Comparison of ENCODE assay signal across 9 mouse cellular contexts in the genomic region with DNA sequence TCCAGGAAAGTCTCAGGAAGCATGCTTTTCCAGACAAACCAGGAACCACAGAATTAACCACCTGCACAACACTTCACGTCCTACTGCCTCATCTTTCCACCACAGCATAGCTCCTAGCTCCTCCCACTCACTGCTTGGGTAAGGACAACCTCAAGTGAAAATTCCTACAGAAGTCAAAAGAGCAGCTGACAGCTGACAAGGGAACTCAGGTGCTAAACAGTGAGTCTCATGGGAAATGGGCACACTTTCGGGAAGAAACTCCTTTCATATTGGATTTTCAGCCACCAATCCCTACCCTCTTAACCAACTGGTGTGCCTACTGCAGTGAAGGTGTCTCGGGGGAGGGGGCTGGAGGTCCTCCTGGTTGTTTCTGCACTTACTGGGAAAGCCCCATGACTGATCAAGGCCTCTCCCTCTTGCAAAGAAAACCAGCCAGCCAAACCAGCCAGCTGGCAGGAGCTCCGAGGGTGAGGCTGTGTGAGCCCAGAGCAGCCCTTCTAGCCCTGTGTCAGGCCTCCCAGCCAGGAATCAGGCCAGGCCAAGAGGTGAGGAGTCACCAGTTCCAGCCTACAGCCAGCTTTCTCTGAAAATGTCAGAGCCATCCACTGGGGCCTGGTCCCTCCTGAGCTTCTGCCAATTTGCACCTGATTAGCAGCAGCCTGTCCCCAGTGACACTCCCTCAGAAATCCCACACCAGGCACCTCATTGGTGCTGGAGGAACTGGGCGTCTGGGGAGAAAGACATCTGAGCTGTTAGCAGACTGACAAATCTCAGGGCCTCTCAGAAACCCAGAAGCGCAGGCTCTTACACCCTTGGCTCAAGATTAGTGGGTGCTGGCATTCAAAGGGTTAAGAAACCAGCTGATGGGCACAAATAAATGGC. TPM values are rescaled to one million over a fixed set of nuclear protein-coding genes. Genes with fewer than 3 reads are reported as not detected.
A peak's percentile ranks its signal among the peaks of the same experiment; 100 is the strongest.
DNase-seq lines count a peak whose midpoint lies in the region; ATAC-seq and TF ChIP-seq lines count a peak whose summit lies in the region.
"Had no signal": no experiment of that assay in that cellular context is flagged by ENCODE, and none has a peak within 500 bp of the region (broad histone marks: within the 10 kb centered on the region; RNA-seq: fewer than 3 reads in every experiment).

No protein-coding gene starts in this region.

- H3K27me3 ChIP-seq in midbrain, embryonic 10.5 days (ENCODE audit: low read depth, poor library complexity, severe bottlenecking), result no peaks in the 10 kb centered on the region
- H3K27me3 ChIP-seq in midbrain, embryonic 16.5 days (ENCODE audit: control insufficient read depth, insufficient read depth, low read depth, low read length), result no peaks in the 10 kb centered on the region
- no peaks in the 10 kb centered on the region for H3K27me3 ChIP-seq in thymus, adult 2 months (ENCODE audit: control insufficient read depth, insufficient read depth, low read length)
- H3K27me3 ChIP-seq: liver, embryonic 15.5 days had no signal

- DNase-seq in midbrain, embryonic 10.5 days (ENCODE audit: low spot score), result no peak
- DNase-seq in cerebellum, adult 11-12 months, result peak; percentile 38
- DNase-seq in gastrocnemius, postnatal 25 days, result peak; percentile 86
- DNase-seq in ovary, postnatal 14 days (ENCODE audit: low spot score), result peak; percentile 14
- no peak for DNase-seq in thymus, adult 2 months
- DNase-seq in frontal cortex, postnatal 14 days (ENCODE audit: low spot score in 2 of 2), result no peak

- no peak overlapping the region for H3K4me3 ChIP-seq in midbrain, embryonic 10.5 days
- no peak overlapping the region for H3K4me3 ChIP-seq in midbrain, embryonic 16.5 days (ENCODE audit: low read depth, low read length)
- no peak overlapping the region for H3K4me3 ChIP-seq in thymus, adult 2 months (ENCODE audit: control insufficient read depth, insufficient read depth, low read length)
- H3K4me3 ChIP-seq: liver, embryonic 15.5 days had no signal

- no peak for TF ChIP-seq POLR2A in thymus, adult 2 months (IDR thresholded peaks at IDR 0.05; ENCODE audit: control insufficient read depth, extremely low read depth, insufficient read depth, low read length, poor library complexity)

- 50% methylated on average over 6 of the region's 6 CpGs for WGBS in midbrain, embryonic 10.5 days
- 48% methylated on average over 6 of the region's 6 CpGs for WGBS in midbrain, embryonic 16.5 days
- WGBS in thymus, adult 2 months, result 79% methylated on average over 6 of the region's 6 CpGs

- no peak for TF ChIP-seq CTCF in thymus, adult 2 months (IDR thresholded peaks at IDR 0.05; ENCODE audit: borderline replicate concordance, control insufficient read depth, extremely low read depth, insufficient read depth, low read length, poor library complexity)

- no peak; the same call in 1 of the 2 replicates for ATAC-seq in midbrain, embryonic 16.5 days

- peaks cover 7% of the 10 kb centered on the region; the same call in 1 of the 2 replicates for H3K4me1 ChIP-seq in midbrain, embryonic 10.5 days
- H3K4me1 ChIP-seq in midbrain, embryonic 16.5 days (ENCODE audit: control insufficient read depth, insufficient read depth, low read length), result no peaks in the 10 kb centered on the region
- no peaks in the 10 kb centered on the region for H3K4me1 ChIP-seq in thymus, adult 2 months (replicated peaks; ENCODE audit: control insufficient read depth, insufficient read depth, low read length)
- H3K4me1 ChIP-seq: liver, embryonic 15.5 days had no signal

- no peaks in the 10 kb centered on the region for H3K9me3 ChIP-seq in midbrain, embryonic 10.5 days (replicated peaks)
- H3K9me3 ChIP-seq in midbrain, embryonic 16.5 days (replicated peaks; ENCODE audit: control insufficient read depth, low read length, poor library complexity, severe bottlenecking), result no peaks in the 10 kb centered on the region
- H3K9me3 ChIP-seq: liver, embryonic 15.5 days had no signal

- no peak overlapping the region for H3K9ac ChIP-seq in midbrain, embryonic 16.5 days (ENCODE audit: low read depth, low read length)
- H3K9ac ChIP-seq: liver, embryonic 15.5 days had no signal

- H3K27ac ChIP-seq in midbrain, embryonic 10.5 days (replicated peaks), result 0 out of 2 replicates have a peak overlapping the region, but pooled peaks have one; percentile 4
- no peak overlapping the region for H3K27ac ChIP-seq in midbrain, embryonic 16.5 days (ENCODE audit: low read length)
- H3K27ac ChIP-seq in thymus, adult 2 months (ENCODE audit: control insufficient read depth, insufficient read depth, low read length), result no peak overlapping the region
- H3K27ac ChIP-seq: liver, embryonic 15.5 days had no signal

- no peak overlapping the region for H3K4me2 ChIP-seq in midbrain, embryonic 16.5 days (ENCODE audit: low read length)
- H3K4me2 ChIP-seq: liver, embryonic 15.5 days had no signal

- H3K36me3 ChIP-seq in midbrain, embryonic 10.5 days, result no peaks in the 10 kb centered on the region
- no peaks in the 10 kb centered on the region for H3K36me3 ChIP-seq in midbrain, embryonic 16.5 days (ENCODE audit: control insufficient read depth, insufficient read depth, low read length)
- H3K36me3 ChIP-seq in thymus, adult 2 months (ENCODE audit: control insufficient read depth, insufficient read depth, low read length), result no peaks in the 10 kb centered on the region
- H3K36me3 ChIP-seq: liver, embryonic 15.5 days had no signal

RNA-seq across cellular contexts. Expression of a gene that starts 22.9 kb away (rescaled TPM):
- 0.63 and 1.4 TPM in 2 replicates for polyA plus RNA-seq in midbrain, embryonic 10.5 days (2016; fragmentation: Nextera tagmentation; extraction: Ambion mirVana)
- 7.4 and 7.6 TPM in 2 replicates for polyA plus RNA-seq in midbrain, embryonic 16.5 days (2015; fragmentation: Nextera tagmentation; extraction: Ambion mirVana)
- under 1 TPM; 0.13 to 0.15 TPM for total RNA-seq in gastrocnemius, postnatal 25 days (2021)
- 0.13 and 0.15 TPM in 2 replicates for polyA plus RNA-seq in thymus, adult 2 months (2012; rRNA removed)
- total RNA-seq: granulocyte monocyte progenitor cell, adult 5-6 weeks had no signal

Comparison
In these comparisons a context has a peak if more than half of its experiments do, and no peak if none do; other contexts are left out.
1. DNase-seq: peak in cerebellum, adult 11-12 months (single experiment), gastrocnemius, postnatal 25 days (single experiment) and ovary, postnatal 14 days (single experiment); none in midbrain, embryonic 10.5 days (single experiment), thymus, adult 2 months (single experiment) and frontal cortex, postnatal 14 days (0 of 2).